Mouse (Mus musculus) heart, postnatal 0 days (tissue): ENCODE measurements at regions not wholly inside any gene's neighbourhood (a gene's known extent, or its start where the extent isn't known, plus 50 kb on each side); places are given as distances from the start of the nearest gene placed in this dataset.

Experiments
- ATAC-seq: fragments of 200-750 bp; cut with Nextera tagmentation; 2 replicates; pipeline ENCODE4 v1.8.0; 2017; ENCODE audit warnings: low read depth, moderate number of reproducible peaks, moderate library complexity; ENCODE audit not compliant: insufficient read depth
- DNase-seq: peaks from one replicate; pipeline ENCODE4 v3.0.0-alpha.2; 2016; ENCODE audit warnings: low spot score
- H3K27ac ChIP-seq: fragments of 300-500 bp; sonication (generic); 2 replicates; pipeline ENCODE4 v1.5.1; 2014; ENCODE audit warnings: low read depth, mild to moderate bottlenecking
- H3K27me3 ChIP-seq: fragments of 300-500 bp; sonication (generic); 2 replicates; pipeline ENCODE4 v1.6.1; 2014; ENCODE audit warnings: low read length, mixed read lengths; ENCODE audit not compliant: control insufficient read depth, insufficient read depth
- H3K36me3 ChIP-seq: fragments of 300-500 bp; sonication (generic); replicated peaks from 2 replicates; pipeline ENCODE4 v1.6.1; 2014; ENCODE audit warnings: low read length, mixed read lengths; ENCODE audit not compliant: control insufficient read depth, insufficient read depth
- H3K4me1 ChIP-seq: fragments of 300-500 bp; sonication (generic); 2 replicates; pipeline ENCODE4 v1.6.1; 2014; ENCODE audit warnings: antibody characterized with exemption; ENCODE audit not compliant: control insufficient read depth, insufficient read depth
- H3K4me2 ChIP-seq: fragments of 300-500 bp; sonication (generic); 2 replicates; pipeline ENCODE4 v1.6.1; 2014; ENCODE audit warnings: low read depth, mild to moderate bottlenecking, low read length, moderate library complexity
- H3K4me3 ChIP-seq: fragments of 300-500 bp; sonication (generic); 2 replicates; pipeline ENCODE4 v1.5.1; 2014; ENCODE audit warnings: low read depth, low read length
- H3K9ac ChIP-seq: fragments of 300-500 bp; sonication (generic); replicated peaks from 2 replicates; pipeline ENCODE4 v1.6.1; 2014; ENCODE audit warnings: low read depth, low read length, mixed read lengths
- H3K9me3 ChIP-seq: fragments of 300-500 bp; sonication (generic); replicated peaks from 2 replicates; pipeline ENCODE4 v1.6.1; 2016; ENCODE audit warnings: low read length; ENCODE audit not compliant: control insufficient read depth
- CTCF ChIP-seq: IDR thresholded peaks from 2 replicates; pipeline ENCODE4 v1.5.1; 2016; ENCODE audit warnings: antibody characterized with exemption, control low read depth, low read depth
- EP300 ChIP-seq: IDR thresholded peaks from 2 replicates; pipeline ENCODE4 v1.6.1; 2016; ENCODE audit warnings: antibody characterized with exemption, low read depth
- WGBS: fragments of 180-500 bp; shearing (Covaris S2); extraction: QIAGEN DNeasy Blood & Tissue Kit; methylation state at CpG from one replicate; pipeline ENCODE4 v1.1.7; 2014; 5-methylcytosine and 5-hydroxymethylcytosine counted together

DNA sequence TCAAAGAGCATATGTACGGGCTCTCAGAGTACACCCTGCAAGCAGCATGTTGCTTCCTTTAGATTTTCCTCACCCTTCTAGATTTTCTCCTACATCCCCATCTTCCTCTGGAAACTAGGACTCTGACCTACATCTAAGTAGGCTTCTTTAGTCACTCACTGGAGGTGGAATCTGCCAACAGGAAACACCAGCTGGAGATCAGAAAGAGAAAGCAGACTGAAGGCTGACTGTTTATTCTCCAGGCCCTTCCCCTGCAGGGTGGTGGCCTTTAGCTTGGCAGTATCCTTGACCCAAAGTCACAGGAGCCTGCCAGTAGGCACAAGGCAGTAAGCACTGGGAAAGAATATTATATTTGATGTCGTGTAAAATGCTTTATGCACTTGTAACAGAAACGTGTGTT, 75.4 kb upstream of the Klf12 start:
- ATAC-seq: no peak
- H3K36me3 ChIP-seq: no peaks in the 10 kb centered on the region
- no peak overlapping the region for H3K9ac ChIP-seq
- 72% methylated on average over 3 of the region's 3 CpGs for WGBS
- TF ChIP-seq EP300: no peak
- TF ChIP-seq CTCF: no peak
- H3K4me1 ChIP-seq: no peaks in the 10 kb centered on the region
- no peak overlapping the region for H3K27ac ChIP-seq
- no peaks in the 10 kb centered on the region for H3K27me3 ChIP-seq
- no peaks in the 10 kb centered on the region for H3K9me3 ChIP-seq
- DNase-seq: no peak
- no peak overlapping the region for H3K4me2 ChIP-seq
- H3K4me3 ChIP-seq: no peak overlapping the region

GRCm38 (mm10) chr14:100357131-100357530, 72.7 kb upstream of the Klf12 start:
- Histone ChIP-seq H3K9me3 (no peaks in the 10 kb centered on the region), H3K4me2 (no peak overlapping the region), H3K36me3 (no peaks in the 10 kb centered on the region), H3K4me1 (no peaks in the 10 kb centered on the region), H3K9ac (no peak overlapping the region), H3K4me3 (no peak overlapping the region), H3K27ac (no peak overlapping the region), H3K27me3 (no peaks in the 10 kb centered on the region)
- ATAC-seq (no peak), DNase-seq (no peak)
- 59% methylated on average over 4 of the region's 4 CpGs for WGBS
- no peak for TF ChIP-seq CTCF
- TF ChIP-seq EP300: no peak

DNA sequence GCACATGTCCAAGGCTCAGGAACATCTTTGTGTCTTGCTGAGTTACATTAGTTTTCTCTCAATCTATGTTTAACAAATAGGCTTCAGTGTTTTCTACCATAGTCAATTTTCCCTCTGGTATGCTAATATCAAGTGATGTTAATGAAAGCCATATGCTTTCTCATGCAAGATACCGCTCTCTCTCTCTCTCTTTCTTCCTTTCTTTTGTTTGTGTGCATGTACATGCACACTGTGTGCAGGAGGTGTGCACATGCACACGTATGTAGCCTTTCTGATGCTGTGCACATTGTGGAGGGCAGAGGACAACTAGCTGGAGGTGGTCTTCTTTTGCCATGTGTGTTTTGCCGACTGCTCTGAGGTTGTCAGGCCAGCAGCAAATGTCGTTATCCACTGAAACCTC, 69.0 kb upstream of the Klf12 start:
- no peaks in the 10 kb centered on the region for H3K4me1 ChIP-seq
- no peaks in the 10 kb centered on the region for H3K27me3 ChIP-seq
- TF ChIP-seq EP300 (no peak), CTCF (no peak)
- H3K27ac ChIP-seq: no peak overlapping the region
- DNase-seq (no peak), ATAC-seq (no peak)
- no peak overlapping the region for H3K9ac ChIP-seq
- no peak overlapping the region for H3K4me3 ChIP-seq
- H3K36me3 ChIP-seq: no peaks in the 10 kb centered on the region
- H3K9me3 ChIP-seq: no peaks in the 10 kb centered on the region
- WGBS: 81% methylated on average over 4 of the region's 4 CpGs
- no peak overlapping the region for H3K4me2 ChIP-seq

DNA sequence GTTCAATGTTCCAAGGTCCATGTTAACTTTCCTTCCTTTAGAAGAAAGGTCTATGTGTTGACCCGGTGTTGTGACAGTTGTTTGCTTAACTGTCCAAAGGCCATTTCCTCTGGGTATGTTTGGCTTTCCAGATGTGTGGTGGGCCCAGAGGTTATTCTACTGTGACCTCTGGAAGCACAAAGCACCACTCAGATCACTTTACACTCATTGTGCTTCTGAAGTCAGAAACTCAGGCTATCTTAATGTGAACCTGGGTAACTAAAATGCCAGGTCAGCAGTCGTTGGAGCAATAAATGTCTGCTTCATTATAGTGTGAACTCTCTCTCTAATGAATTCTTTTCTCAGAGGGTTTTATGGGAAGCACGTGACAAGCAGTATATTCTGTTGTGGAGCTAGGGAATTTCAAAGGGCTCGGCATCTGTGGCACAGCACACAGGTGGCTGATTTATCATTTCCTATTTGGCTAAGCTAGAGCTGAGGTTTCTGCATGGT, 68.5 kb upstream of the Klf12 start:
- no peak for ATAC-seq

GRCm38 (mm10) chr14:100351004-100351403, 66.5 kb upstream of the Klf12 start:
- Histone ChIP-seq H3K9me3 (no peaks in the 10 kb centered on the region), H3K27ac (no peak overlapping the region), H3K36me3 (no peaks in the 10 kb centered on the region), H3K4me1 (no peaks in the 10 kb centered on the region), H3K9ac (no peak overlapping the region), H3K4me3 (no peak overlapping the region), H3K27me3 (no peaks in the 10 kb centered on the region), H3K4me2 (no peak overlapping the region)
- TF ChIP-seq EP300: no peak
- TF ChIP-seq CTCF: no peak
- 86% methylated on average over 7 of the region's 7 CpGs for WGBS
- ATAC-seq (no peak), DNase-seq (no peak)

More for the DNA sequence above, 68.5 kb upstream of the Klf12 start:
- Histone ChIP-seq H3K27me3 (no peaks in the 10 kb centered on the region), H3K4me2 (no peak overlapping the region), H3K4me1 (no peaks in the 10 kb centered on the region), H3K9me3 (no peaks in the 10 kb centered on the region), H3K27ac (no peak overlapping the region), H3K36me3 (no peaks in the 10 kb centered on the region), H3K4me3 (no peak overlapping the region), H3K9ac (no peak overlapping the region)
- TF ChIP-seq EP300 (no peak), CTCF (no peak)
- 64% methylated on average over 4 of the region's 4 CpGs for WGBS
- DNase-seq: no peak

GRCm38 (mm10) chr14:100350021-100350790, 65.7 kb upstream of the Klf12 start:
- H3K27ac ChIP-seq: no peak overlapping the region
- no peaks in the 10 kb centered on the region for H3K4me1 ChIP-seq
- H3K4me2 ChIP-seq: no peak overlapping the region
- no peak for TF ChIP-seq EP300
- no peak overlapping the region for H3K9ac ChIP-seq
- 83% methylated on average over 9 of the region's 9 CpGs for WGBS
- H3K4me3 ChIP-seq: no peak overlapping the region
- no peaks in the 10 kb centered on the region for H3K36me3 ChIP-seq
- H3K27me3 ChIP-seq: no peaks in the 10 kb centered on the region
- no peak for ATAC-seq
- DNase-seq: no peak
- H3K9me3 ChIP-seq: no peaks in the 10 kb centered on the region
